Mouse (Mus musculus) megakaryocyte, embryonic 14.5 days (primary cell): ENCODE measurements around the gene Siva1. TPM values are rescaled to one million over a fixed set of nuclear protein-coding genes. Genes with fewer than 3 reads are reported as not detected.

Experiments
- H3K27me3 ChIP-seq: replicated peaks from 2 replicates; pipeline ENCODE3; 2012; ENCODE audit warnings: inconsistent platforms
- H3K36me3 ChIP-seq: replicated peaks from 2 replicates; pipeline ENCODE3; 2012; ENCODE audit warnings: low read length, inconsistent platforms, mixed read lengths
- H3K4me1 ChIP-seq: 2 replicates; pipeline ENCODE4 v1.6.1; 2012; ENCODE audit warnings: inconsistent platforms
- H3K4me3 ChIP-seq: replicated peaks from 2 replicates; pipeline ENCODE3; 2012; ENCODE audit warnings: moderate library complexity, mild to moderate bottlenecking, inconsistent platforms
- H3K9me3 ChIP-seq: 2 replicates; pipeline ENCODE4 v1.6.1; 2012; ENCODE audit warnings: inconsistent platforms
- FLI1 ChIP-seq: IDR thresholded peaks from 2 replicates; pipeline ENCODE4 v1.6.1; 2012; ENCODE audit warnings: low read length, inconsistent platforms, mixed read lengths
- GATA1 ChIP-seq: IDR thresholded peaks from 3 replicates; pipeline ENCODE4 v1.6.1; 2012; ENCODE audit warnings: mixed read lengths, low read length, inconsistent platforms, borderline replicate concordance
- polyA plus RNA-seq: library from polyadenylated mRNA; stranded (reverse); fragments of >175 nt; gene quantifications from 2 replicates; pipeline ENCODE4 v1.2.3, GENCODE M21; 2012; ENCODE audit warnings: low replicate concordance; ENCODE audit not compliant: insufficient read depth

The Siva1 gene
- polyA plus RNA-seq, 1 experiment = 63.6 TPM

DNA sequence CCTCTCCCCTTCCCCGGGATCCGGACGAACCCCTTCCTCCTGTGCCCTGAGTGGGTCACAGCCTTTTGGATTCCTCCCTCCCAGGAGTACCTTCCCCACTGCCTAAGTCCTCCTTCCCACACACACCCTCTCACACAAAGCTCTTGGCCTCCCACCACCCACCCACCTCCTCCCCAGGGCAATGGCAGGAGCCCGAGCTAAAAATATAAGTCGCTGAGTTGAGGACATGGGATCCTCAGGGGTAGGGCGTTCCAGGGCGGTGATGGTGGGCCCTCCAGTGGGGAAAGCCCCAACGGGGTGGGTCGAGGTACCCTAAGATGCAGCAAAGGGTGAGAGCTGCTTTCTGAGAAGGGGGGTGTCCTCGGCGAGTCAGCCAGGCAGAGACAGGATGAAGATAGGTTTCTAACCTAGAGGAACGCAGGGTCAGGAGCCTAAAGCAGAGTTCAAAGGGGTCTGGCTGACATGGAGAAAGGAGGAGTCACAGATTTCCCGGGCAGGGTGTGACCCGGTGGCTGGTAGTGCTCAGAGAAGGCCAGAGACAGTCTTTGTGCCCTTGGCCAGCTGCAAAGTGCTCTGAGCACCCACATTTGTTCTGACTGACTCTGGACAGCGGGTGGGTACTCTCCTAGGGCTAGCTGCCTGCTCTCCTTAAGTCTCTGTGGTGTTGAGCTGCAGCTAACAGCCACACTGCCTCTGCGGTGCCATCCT, 24.0 kb upstream of the Siva1 start:
- peaks cover 100% of the 10 kb centered on the region for H3K4me1 ChIP-seq
- no peaks in the 10 kb centered on the region for H3K9me3 ChIP-seq
- H3K27me3 ChIP-seq = peaks cover 45% of the 10 kb centered on the region
- peaks cover 12% of the 10 kb centered on the region for H3K36me3 ChIP-seq
- TF ChIP-seq FLI1 = no peak
- no peak for TF ChIP-seq GATA1
- H3K4me3 ChIP-seq = peak overlapping the region; percentile 94

DNA sequence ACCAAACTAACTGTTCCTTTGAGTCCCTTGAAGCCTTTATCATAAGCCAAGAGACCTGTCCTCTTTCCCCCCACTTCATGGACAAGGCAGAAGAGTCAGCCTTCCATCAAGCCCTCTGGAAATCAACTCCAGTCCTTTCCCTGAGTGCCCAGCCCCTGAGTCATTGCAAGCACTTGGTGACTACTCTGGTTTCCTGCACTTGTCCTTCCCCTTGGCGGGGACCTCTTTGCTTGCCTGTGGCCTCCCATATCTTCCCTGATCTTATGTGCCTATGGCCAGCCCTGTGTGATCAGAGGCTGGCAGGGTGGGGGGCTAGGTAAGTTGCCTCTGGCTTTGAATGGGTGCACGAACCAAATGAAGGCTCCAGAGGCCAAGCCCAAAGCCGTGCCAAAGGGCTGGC, 22.6 kb upstream of the Siva1 start:
- H3K4me3 ChIP-seq = peak overlapping the region; percentile 56
- H3K36me3 ChIP-seq = peaks cover 1% of the 10 kb centered on the region
- H3K27me3 ChIP-seq = peaks cover 49% of the 10 kb centered on the region
- H3K4me1 ChIP-seq = peaks cover 100% of the 10 kb centered on the region
- no peak for TF ChIP-seq FLI1
- no peak for TF ChIP-seq GATA1
- no peaks in the 10 kb centered on the region for H3K9me3 ChIP-seq

DNA sequence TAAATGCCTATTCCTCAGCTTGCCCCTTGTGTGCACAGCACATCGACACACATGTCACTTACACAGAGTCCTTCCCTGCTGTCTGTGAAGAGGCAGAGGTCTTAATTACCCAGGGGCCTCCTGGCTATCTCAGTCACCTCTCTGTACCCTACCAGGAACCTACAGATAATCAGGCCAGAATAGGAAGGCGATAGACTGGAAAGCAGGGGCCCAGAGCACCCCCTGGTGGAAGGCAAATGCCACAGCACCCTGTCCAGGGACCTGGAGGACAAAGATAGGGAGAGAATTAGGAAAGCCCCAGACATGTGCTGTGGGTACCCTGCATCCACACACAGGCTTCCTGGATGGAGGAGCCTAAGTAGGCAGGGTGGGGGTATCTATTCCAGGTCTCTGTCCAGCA, 20.7 kb upstream of the Siva1 start:
- Histone ChIP-seq H3K36me3 (no peaks in the 10 kb centered on the region), H3K9me3 (no peaks in the 10 kb centered on the region), H3K4me3 (peak overlapping the region; percentile 57), H3K4me1 (peaks cover 99% of the 10 kb centered on the region), H3K27me3 (peaks cover 49% of the 10 kb centered on the region)
- no peak for TF ChIP-seq GATA1
- TF ChIP-seq FLI1 = no peak

DNA sequence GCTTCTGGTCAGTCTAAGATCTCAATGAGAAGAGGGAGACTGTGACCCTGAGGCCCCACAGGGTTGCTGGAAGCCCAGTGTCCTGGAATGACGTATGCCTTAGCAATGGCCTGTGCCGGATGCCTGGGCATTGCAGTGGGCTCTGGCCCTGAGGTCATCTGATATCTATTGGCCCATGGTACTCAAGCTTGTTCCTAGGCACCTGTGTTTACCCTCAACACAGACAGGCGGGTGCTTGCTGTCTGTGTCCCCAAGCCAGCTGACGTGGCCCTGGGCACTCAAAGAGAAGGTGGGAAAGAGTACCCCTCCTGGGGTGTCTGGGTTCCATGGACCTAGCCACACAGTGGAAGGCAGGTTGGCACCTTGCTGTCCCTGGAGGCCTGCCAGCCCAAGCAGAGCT, 18.8 kb upstream of the Siva1 start:
- Histone ChIP-seq H3K27me3 (peaks cover 30% of the 10 kb centered on the region), H3K4me1 (peaks cover 94% of the 10 kb centered on the region), H3K9me3 (no peaks in the 10 kb centered on the region), H3K36me3 (no peaks in the 10 kb centered on the region), H3K4me3 (no peak overlapping the region)
- no peak for TF ChIP-seq GATA1
- no peak for TF ChIP-seq FLI1

DNA sequence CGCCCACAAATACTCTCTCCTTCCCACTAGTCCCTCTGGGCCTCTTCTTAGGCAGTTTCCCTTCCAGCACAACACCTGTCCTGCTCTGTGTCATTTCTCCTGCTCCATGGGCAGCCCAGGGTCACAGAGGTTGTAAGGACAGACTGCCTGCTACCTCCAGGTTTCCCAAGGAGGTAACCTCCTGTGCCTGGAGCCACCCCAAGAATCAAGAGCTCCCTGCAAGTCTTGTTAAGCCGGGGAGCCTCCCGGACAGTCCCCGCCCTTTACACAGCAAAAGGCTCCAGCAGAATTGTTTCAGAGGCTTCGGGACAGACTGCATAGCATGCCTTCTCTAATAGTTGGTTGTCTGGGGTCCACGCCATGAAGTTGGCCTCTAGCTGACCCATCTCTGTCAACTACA, 18.0 kb upstream of the Siva1 start:
- Histone ChIP-seq H3K9me3 (no peaks in the 10 kb centered on the region), H3K4me1 (peaks cover 94% of the 10 kb centered on the region), H3K4me3 (no peak overlapping the region), H3K36me3 (no peaks in the 10 kb centered on the region), H3K27me3 (peaks cover 22% of the 10 kb centered on the region)
- TF ChIP-seq GATA1 = no peak
- no peak for TF ChIP-seq FLI1

DNA sequence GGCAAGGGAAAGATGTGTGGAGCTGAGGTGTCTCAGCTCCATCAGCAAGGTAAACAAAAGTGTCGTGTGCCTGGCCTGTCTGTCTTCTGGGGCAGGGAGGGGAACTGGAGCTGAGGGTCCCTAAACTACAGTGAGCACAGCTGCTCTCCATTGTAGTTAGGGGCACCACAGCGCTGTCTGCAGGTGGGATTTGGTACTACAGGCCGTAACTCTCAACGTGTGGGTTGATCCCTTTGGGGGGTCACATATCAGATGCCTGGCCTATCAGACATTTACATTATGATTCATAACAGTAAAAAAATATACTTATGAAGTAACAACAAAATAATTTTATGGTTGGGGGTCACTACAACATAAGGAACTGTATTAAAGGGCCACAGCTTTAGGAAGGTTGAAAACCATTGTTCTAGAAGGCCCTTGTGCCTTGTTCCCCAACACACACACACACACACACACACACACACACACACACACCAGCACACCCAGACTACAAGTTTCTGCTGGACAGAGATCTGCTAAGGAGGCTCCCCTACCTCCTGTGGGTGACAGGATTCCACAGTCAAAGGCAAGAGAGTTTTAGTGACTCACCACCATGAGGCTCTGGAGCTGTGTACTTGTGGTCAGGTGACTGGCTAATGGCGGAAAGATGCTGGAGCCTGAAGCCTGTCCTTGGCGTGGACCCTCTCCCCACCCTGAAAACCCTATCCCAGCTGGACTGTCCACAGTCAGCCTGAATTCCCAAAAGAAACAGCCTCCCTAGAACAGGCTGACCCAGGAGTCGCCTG, 17.2 kb upstream of the Siva1 start:
- peaks cover 23% of the 10 kb centered on the region for H3K27me3 ChIP-seq
- H3K36me3 ChIP-seq = no peaks in the 10 kb centered on the region
- H3K4me1 ChIP-seq = peaks cover 94% of the 10 kb centered on the region
- H3K9me3 ChIP-seq = no peaks in the 10 kb centered on the region
- peak overlapping the region; percentile 50 for H3K4me3 ChIP-seq
- TF ChIP-seq FLI1 (no peak), GATA1 (no peak)

DNA sequence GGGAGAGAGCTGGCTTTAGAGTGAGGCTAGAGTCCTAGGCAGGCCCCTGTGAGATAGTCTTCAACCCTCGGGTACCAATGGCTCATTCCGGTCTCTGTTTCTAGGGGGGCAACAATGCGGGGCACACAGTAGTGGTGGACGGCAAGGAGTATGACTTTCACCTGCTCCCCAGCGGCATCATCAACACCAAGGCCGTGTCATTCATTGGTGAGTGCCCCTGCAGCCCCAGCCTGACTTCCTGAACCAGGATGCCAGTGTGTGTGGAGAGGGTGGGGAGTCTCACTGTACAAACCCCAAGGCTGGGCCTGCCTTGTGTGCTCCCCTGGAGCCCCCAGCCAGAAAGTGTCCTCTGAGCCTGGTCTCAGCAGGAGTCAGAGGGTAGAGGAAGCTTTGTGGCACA, 16.3 kb upstream of the Siva1 start:
- H3K27me3 ChIP-seq = peaks cover 22% of the 10 kb centered on the region
- H3K4me3 ChIP-seq = peak overlapping the region; percentile 59
- H3K4me1 ChIP-seq = peaks cover 94% of the 10 kb centered on the region
- TF ChIP-seq GATA1 (no peak), FLI1 (no peak)
- no peaks in the 10 kb centered on the region for H3K9me3 ChIP-seq
- no peaks in the 10 kb centered on the region for H3K36me3 ChIP-seq

DNA sequence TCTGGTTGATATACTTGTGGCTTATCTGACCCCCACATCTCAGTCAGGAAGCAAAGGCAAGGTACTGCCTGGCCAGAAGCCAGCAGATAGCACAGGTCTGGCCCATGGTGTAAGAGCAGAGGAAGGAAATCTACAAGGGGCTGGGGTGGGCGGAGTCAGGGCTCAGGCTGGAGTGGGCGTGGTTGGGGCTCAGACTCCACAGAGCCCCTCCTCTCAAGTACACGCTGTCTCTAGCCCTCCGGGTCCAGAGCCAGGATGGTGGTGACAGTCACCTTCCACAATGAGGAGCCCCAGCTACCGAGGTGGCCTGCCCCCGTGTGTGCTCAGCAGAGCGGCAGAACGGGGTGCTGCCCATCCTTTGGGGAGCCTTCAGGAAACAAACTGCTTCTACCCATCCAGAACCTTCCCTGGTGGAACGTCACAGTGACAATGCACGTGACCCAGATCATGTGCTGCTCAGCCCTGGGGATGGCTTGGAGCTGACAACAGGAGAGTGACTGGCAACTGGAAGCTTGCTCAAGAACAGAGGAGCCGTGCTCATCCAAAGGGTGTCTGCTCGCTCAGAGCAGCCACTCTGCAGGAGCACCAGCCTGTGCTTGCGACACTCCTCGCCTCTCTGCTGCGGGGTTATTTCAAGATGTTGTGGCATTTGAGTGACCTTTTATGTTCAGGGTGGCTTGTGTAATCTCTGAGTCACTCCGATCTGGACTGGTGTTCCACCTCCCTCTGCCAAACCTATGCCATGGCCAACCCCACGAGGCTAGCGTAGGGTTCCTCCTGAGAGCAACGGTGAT, 15.4 kb upstream of the Siva1 start:
- no peaks in the 10 kb centered on the region for H3K9me3 ChIP-seq
- peak overlapping the region; percentile 86 for H3K4me3 ChIP-seq
- H3K27me3 ChIP-seq = peaks cover 28% of the 10 kb centered on the region
- no peak for TF ChIP-seq GATA1
- H3K36me3 ChIP-seq = peaks cover 3% of the 10 kb centered on the region
- peaks cover 89% of the 10 kb centered on the region for H3K4me1 ChIP-seq

DNA sequence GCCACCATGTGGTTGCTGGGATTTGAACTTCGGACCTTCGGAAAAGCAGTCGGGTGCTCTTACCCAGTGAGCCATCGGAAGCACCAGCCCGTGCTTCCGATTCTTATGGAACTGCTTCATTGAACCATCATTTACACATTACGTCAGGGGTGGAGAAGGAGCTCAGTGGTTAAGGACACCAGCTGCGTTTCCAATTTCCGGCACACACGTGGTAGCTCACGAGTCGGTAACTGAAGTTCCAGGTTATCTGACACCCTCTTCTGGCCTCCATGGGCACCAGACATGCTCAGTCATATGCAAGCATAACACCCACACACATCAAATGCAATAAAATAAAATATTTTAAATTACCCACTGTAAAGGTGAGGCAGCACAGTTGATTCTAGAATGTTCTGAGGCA, 14.4 kb upstream of the Siva1 start:
- H3K4me1 ChIP-seq = peaks cover 80% of the 10 kb centered on the region

DNA sequence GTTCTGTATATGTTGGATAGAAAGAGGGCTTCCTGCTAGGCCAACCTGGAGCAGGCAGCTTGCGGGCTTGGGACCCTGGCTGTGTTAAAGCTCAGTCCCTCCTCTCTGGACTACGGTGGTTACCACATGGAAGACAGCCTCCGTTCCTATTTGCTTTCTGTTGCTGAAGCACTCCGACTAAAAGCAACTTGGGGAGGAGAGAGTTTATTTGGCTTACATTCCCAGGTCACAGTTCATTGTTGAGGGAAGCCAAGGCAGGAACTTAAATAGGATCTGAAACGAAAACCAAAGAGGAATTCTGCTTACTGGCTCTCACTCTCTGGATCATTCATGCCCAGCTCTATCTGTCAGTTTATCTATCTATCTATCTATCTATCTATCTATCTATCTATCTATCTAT, 13.7 kb upstream of the Siva1 start:
- no peaks in the 10 kb centered on the region for H3K9me3 ChIP-seq
- no peak for TF ChIP-seq GATA1
- no peak for TF ChIP-seq FLI1
- no peak overlapping the region for H3K4me3 ChIP-seq
- H3K4me1 ChIP-seq = peaks cover 73% of the 10 kb centered on the region
- peaks cover 26% of the 10 kb centered on the region for H3K27me3 ChIP-seq
- H3K36me3 ChIP-seq = peaks cover 9% of the 10 kb centered on the region

More for the DNA sequence above, 14.4 kb upstream of the Siva1 start:
- TF ChIP-seq FLI1 (no peak), GATA1 (no peak)
- no peaks in the 10 kb centered on the region for H3K9me3 ChIP-seq
- H3K4me3 ChIP-seq = no peak overlapping the region
- H3K27me3 ChIP-seq = peaks cover 26% of the 10 kb centered on the region
- peaks cover 8% of the 10 kb centered on the region for H3K36me3 ChIP-seq
